Mouse (Mus musculus) cerebral cortex, adult 2 months (tissue): ENCODE measurements around the gene C1qtnf5.

Experiments used
- WGBS: fragments of 180-500 bp; shearing (Covaris S2); methylation state at CpG from one replicate; pipeline ENCODE4 v1.1.7; 2018; 5-methylcytosine and 5-hydroxymethylcytosine counted together

The C1qtnf5 gene

DNA sequence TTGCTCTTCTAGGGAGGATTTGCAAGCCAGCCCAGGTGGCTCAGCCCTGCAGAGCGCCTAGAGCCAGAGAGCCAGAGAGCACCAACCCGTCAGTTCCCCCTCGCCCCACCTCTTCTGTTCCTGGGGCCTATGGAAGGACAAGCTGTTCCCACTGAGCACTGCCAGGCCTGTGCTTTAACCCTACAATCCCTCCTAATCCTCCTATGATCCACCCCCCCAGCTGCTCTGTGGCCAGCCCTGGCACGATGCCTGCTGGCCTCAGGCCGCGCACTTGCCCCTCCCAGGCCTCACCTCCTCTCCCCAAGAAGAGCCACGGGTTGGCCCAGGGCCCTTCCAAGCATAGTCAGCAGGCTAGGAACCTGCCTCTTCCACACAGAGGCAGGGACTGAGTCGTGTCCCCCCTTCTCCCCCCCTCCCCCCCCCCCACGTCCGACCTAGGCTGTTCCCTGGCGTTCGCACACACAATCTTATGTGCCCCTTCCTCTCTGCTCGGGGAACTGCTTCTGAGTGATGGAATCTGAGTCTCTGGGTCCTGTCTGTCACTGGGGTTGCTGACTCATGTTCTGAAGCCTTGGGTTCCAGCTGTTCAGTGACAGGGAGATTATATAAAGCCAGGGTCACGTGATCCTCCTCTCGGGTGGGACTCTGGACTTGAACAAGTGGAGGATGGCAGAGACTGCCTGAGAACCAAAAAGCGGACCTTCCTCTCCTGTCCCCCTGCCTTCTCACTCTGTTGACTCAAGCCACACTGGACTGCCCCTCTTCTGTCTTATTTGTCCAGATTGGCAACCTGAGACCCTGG lies 27.9 kb upstream of the C1qtnf5 start:
- 23% methylated on average over 16 of the region's 16 CpGs for WGBS

DNA sequence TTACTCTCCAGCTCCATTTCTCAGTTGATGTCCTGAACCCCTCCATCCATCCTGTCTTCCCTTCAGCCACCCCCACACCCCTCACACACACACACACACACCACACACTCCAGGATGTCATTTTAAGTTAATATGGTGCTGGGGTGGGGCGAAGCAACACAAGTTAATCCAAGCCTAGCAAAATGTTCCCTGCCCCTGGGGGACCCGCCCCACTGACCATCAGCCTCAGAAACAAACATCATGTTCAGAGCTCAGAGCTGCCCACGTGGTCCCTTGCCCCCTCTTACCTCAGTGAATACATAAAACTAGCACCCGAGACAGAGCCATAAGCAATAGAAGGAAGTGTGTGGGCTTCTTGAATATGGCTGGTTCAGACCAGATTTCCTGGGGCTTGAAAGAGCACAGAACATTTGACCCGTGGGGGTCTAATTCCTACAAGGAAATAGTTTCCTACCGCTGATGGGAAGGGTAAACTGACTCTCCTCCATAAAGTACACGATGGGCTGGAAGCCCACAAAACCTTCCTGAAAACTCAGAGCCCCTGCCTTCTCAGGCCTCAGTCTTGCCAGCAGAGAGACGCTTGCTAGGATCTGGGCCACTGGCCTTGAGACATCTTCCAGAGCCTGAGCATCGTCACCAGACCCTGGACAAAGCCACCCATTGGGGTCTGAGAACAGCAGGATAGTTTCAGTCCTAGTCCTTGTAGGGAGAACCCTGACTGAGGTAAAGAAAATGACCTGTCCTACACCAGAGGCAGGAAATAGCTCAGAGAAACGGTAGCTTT lies 26.9 kb upstream of the C1qtnf5 start:
- 59% methylated on average over 10 of the region's 10 CpGs for WGBS

- 46% methylated on average over 5 of the region's 5 CpGs for WGBS
Observed at GRCm38 (mm10) chr9:44080953-44081352, 26.1 kb upstream of the C1qtnf5 start.

GRCm38 (mm10) chr9:44081581-44081980 lies 25.5 kb upstream of the C1qtnf5 start:
- 43% methylated on average over 5 of the region's 5 CpGs for WGBS

GRCm38 (mm10) chr9:44082266-44082665 lies 24.8 kb upstream of the C1qtnf5 start:
- WGBS = 68% methylated on average over 5 of the region's 5 CpGs

DNA sequence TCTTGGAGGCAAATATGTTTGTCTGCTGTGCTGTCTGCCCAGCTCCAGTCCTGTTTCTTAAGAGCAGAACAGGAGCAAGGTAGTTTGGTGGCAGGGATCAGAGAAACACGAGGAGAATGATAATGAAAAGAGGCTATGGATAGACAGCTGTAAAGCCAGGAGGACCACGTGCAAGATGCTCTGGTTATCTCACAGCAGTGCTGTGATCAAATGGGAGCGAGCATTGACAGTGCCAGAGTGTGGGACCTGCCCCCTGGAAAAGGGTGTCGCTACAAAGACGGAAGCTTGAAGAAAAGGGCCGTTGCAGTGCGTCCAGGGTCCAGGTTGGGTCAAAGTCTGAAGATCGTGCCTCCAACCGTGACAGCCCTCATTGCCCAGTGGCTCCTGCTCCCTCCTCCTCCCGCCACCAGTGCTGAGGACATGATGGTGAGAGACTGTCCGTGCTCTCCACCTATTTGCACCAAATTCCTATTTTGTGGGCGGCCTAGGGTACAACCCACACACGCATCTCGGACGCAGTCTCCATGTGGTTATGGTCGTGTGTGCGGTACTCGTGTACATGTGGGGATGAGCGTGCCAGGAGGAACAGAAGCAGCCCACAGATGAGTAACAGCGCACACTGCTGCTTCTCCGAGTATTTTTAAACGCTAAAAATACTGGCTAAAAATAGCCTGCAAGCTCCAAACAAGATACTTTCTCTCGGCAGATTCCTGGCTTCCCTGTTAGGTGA lies 23.5 kb upstream of the C1qtnf5 start:
- WGBS = 23% methylated on average over 23 of the region's 23 CpGs

DNA sequence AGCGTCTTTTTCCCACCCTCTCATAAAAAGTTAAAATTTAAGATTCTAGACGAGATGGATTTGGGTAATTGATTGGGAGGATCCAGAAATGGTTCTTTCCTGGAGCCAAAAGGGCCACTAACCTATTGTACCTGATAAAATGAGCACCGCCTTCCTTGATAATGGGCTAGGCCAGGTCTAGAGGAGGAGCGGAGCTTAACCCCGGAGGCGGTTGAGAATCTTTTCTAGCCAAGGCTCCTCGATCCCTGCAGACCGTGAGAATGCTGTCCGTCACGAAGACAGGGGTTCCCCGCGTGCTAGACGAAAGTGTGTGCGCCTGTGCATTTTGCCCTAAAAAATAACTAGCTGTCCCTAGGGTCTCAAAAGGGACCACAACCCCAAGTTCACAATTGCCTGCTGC lies 22.8 kb upstream of the C1qtnf5 start:
- WGBS = 12% methylated on average over 14 of the region's 14 CpGs

DNA sequence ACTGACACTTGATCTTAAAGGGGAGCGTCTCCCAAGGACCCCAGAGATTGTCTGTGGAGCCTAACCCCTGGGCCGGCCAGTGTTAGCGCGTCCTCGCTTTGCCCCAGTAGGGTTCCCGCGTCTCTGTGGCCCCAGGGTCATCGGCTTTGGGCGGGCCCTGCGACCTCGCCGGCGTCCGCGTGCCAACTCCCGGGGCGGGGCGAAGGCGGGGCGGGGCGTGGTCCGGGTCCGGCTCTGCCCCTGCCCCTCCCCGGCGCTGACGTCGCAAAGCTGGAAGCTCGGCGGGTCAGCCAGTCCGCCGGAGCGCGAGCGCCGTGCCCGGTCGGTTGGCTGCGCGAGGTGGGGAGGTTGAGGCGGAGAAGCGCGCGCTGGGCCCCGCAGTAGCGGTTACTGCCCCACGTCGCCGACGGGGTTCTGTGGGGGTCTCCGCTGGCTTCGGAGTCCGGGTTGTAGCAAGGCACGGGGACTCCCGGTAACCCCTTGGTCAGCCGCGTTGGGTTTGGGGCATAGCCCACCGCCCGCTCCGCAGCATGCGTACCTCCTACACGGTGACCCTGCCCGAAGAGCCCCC lies 22.3 kb upstream of the C1qtnf5 start:
- WGBS = under 1% methylated on average over 62 of the region's 62 CpGs

DNA sequence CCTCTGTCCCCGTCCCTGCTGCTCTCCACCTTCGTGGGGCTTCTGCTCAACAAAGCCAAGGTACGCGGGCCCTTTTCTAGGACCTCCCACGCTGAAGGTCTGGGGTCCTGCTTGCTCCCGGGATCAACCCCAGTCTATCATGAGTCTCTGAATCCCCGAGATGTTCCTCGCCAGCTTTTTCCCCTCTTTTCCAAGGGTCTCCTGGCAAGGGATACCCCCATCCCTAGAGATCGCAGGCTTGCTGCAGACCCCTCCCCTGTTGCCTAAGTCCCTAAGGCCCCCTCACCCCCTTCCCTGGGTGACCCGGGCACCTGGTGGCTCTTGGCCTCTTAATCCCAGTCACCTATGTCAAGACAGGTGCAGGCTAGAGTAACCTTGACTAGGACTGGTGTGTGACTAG lies 21.8 kb upstream of the C1qtnf5 start:
- WGBS = 4% methylated on average over 10 of the region's 10 CpGs

- WGBS = 24% methylated on average over 15 of the region's 15 CpGs
Observed at GRCm38 (mm10) chr9:44085741-44086665, 21.0 kb upstream of the C1qtnf5 start.

GRCm38 (mm10) chr9:44086960-44087359 lies 20.1 kb upstream of the C1qtnf5 start:
- 29% methylated on average over 10 of the region's 10 CpGs for WGBS

- WGBS = 18% methylated on average over 15 of the region's 15 CpGs
Observed at GRCm38 (mm10) chr9:44087761-44088455, 19.1 kb upstream of the C1qtnf5 start.

DNA sequence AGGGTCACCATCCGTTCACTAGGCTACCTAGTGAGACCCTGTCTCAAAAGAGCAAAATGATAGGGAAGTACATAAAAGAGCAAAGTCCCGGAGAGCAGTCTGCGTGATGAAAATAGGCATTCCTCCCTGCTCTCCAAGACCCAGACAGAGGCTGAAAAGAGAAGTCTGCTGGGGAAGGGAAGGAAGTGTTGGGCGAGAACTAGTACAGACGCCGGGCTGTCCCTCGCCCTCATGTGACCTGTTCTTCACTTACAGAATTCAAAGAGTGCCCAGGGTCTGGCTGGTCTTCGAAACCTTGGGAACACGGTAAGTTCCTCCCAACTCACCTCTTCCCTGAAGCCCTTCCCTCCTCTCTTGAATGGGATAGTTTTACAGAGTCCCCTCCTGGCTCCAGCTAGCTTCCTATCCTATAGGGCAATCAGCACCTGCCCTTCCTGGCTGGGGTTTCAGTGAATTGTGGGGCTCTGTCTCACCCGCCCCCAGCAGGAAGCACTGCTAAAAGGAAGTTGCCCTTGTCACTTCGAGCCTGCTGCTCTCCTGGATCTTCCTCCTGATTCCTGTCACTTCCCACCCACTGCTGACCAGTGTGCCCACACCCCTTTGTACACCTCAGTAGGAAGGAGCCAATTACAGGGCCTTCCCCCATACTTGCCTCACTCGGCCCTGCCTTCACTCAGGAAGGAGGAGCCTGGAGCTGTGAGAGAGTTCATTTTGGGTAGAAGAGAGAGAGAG lies 18.0 kb upstream of the C1qtnf5 start:
- 39% methylated on average over 12 of the region's 12 CpGs for WGBS

DNA sequence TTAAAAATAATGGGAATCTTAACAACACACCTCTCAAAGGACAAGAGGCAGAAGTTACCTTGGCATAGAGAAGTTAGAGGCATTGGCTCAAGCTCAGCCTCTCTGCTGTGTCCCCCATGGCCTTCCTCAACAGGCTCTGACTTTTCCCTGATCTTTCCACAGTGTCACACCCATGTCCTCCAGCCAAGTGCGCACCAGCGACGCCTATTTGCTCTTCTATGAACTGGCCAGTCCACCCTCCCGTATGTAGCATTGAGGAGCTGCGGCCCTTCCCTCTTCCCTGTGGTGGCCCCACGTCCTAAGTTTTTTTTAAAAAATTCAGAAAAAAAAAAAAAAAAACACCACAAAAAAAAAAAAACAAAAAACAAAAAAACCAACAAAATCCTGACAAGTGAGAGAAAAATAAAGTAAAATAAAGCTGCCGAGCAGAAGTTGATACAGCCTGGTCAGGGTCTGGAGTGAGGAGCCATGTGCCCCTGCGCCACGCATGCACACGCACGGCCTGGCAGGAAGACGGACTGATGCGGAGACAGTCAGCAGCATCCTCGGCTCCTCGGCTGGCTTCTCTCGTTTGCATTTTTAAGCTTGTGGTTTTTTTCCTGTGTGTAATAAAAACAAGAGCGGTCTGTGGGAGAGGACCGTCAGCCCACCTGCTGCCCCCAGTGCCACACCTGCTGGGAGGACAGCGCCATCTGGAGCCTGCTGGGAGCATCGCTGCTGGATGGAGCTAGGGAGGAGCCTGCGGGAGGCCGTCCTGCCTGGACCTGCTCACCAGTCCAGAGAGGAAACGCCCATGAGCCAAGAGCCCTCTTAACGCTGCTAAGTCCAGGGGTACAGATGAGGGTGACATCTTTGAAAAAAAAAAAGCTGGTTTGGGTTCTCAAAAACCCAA lies 13.2 kb upstream of the C1qtnf5 start:
- WGBS = 29% methylated on average over 24 of the region's 24 CpGs

DNA sequence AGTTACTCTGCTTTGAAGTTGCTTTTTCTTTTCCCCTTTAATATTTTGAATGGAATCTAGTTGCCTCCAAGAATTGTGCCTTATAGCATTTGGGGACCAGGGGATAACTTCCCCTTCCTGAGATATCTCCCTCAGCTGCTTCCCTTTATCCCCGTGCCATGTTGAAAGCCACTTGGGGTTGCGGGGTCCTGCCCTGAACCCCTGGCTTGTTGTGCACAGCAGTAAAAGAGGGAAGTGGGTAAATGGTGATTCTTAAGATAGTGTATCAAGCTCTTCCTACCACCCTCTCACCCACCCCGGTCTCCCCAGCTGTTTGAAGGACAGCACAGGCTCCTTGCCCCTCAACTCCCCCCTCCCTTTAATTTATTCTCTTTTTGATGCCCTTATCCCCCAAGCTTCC lies 12.3 kb upstream of the C1qtnf5 start:
- WGBS = 89% methylated on average over 3 of the region's 3 CpGs

DNA sequence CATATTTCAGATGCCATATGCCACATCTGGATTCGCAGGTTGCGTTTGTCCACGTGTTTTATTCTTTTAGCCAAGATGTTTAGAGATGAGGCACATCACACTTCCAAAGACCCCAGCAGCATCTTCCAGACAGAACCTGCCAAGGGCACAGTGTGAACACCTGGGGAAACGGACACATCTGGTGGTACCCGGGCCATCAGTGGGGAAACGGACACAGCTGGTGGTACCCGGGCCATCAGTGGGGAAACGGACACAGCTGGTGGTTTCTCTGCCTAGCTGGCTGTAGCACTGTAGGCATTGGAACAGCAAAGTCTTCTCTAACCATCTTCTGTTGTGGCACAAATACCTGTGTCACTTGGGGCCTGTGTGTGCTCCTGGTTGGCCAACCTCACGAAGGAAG lies 11.3 kb upstream of the C1qtnf5 start:
- 87% methylated on average over 9 of the region's 9 CpGs for whole genome bisulfite sequencing

GRCm38 (mm10) chr9:44096536-44096935 lies 10.5 kb upstream of the C1qtnf5 start:
- WGBS = 29% methylated on average over 9 of the region's 9 CpGs

DNA sequence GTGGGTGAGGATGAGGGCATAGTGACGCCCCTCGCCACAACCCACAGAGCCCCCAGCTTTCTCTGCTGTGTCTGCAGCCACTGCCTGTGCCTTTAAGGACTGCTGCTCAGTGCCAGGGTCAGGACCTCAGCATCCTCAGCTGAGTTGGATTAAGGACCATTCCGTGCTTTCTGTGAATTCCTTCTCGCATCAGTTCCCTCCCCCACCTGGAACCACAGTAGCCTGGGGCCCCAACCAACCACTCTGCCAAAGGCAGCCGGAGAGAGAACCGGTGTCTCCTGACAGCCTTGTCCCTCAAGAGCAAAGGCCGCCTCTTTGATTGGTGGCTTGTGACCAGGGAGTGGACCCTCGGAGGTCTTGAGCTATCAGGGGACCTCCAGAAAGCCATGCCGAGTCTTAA lies 5.6 kb upstream of the C1qtnf5 start, which contains the start of gene Mfrp:
Gene Mfrp, plus strand, starts transcription at position 240 of the 400 bp plus-strand sequence.
- 85% methylated on average over 9 of the region's 9 CpGs for WGBS
